Mouse (Mus musculus) telencephalon, adult 2 months (tissue): ENCODE measurements around the gene Olfr228.
"Not testable (repeated sequence)": the region's sequence is repeated elsewhere in the genome, so short reads cannot be mapped to it uniquely, and the experiment has no call there.

ENCODE experiments used
- DNase-seq: peaks from one replicate; pipeline ENCODE4 v3.0.0-alpha.2; 2011; ENCODE audit warnings: low read depth, low spot score

Olfr228 gene

DNA sequence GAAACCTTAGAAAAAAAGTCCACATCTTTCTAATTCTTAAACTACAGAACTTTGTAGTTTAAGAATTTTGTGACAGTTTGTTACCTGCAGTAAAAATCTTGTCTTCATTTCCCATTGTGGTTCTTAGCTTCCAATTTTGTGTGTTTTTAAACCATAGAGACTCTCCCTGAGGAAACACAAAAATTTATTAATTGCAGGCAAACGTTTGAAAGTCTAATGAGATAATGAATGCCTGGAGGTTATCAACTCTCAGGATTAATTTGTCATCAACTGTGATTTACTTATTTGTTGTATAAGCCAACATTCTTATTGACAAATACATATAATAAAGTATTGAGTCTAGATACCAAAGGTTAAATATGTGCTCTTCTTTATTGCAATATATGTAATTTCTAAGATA is at the start of gene Olfr228:
Gene Olfr228 (minus strand): TSS at position 101 of the 400 bp plus-strand sequence.
- no peak for DNase-seq

DNA sequence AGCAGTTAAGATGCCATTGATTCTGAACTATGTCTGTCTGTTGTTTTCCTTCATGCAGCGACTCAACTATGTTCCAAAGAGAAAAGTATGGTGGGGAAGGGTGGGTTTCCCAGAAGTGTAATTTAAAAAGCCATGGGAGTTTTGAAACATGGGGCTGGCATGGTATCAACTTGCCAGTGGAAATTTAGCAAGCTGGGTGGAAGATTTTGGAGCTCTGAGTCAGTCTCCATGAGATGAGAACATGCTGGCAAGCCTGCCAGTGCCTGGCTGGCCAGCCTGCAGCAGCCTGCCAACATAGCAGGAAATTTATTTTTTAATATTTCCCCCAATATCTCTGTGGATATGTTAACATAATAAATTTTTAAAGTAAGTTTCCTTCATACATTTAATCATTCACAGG is 43.8 kb upstream of the Olfr228 start:
- DNase-seq: no peak

DNA sequence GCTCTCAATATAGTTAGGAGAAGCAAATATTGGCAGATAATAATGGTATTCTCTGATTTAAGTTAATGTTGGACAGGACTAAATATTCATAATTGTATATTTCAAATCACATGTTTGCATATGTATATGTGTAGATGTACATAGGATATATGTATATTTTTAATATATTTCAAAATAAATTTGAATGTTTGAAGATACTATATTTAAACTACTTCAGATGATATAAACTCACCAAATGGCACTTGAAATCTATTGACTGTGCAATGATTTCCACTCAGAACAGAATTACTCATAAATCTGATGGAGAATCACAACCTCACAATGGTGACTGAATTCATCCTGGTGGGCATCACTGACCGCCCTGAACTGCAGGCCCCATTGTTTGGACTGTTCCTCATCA is 21.0 kb upstream of the Olfr228 start, which contains the start of gene Olfr1076:
Gene Olfr1076 (plus strand): TSS at position 301 of the 400 bp plus-strand sequence.
- no peak for DNase-seq

DNA sequence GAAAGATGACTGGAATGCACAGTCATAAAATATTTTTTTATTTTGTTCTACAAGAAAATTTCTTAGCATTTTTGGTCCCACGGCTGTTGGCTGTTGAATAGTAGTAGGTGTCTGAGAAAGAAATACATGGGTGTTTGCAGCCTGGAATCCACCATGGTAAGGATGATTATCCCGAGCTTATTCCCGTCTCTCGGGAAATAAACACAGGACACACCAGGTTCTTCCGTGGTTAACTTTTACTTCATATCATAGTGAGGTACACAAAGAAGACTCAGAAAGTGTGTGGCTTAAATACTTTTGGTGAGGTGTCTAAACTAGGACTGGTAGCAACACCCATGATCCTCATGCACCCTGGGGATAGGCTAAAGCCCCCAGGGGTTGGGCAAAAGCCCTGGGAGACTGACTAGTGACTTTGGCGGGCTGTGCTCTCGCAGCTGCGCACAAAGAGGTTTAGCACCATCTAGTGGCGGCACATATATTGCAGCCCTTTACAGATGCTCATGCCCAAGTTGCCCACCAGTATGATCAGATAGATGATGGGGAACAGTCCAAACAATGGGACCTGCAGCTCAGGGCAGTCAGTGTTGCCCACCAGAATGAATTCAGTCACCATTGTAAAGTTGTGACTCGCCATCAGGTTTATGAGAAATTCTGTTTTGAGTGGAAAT is 22.6 kb downstream of the Olfr228 start:
- DNase-seq: peak; percentile 3

DNA sequence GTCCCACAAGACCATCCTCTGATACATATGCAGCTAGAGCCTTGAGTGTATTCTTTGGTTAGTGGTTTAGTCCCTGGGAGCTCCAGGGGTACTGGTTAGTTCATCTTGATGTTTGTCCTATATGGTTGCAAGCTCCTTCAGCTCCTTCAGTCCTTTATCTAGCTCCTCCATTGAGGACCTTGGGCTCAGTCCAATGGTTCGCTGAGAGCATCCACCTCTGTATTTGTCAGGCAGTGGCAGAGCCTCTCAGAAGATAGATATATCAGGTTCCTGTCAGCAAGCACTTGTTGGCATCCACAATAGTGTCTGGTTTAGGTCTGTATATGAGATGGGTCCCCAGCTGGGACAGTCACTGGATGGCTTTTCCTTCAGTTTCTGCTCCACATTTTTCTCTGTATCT is 26.8 kb downstream of the Olfr228 start:
- DNase-seq: no peak

DNA sequence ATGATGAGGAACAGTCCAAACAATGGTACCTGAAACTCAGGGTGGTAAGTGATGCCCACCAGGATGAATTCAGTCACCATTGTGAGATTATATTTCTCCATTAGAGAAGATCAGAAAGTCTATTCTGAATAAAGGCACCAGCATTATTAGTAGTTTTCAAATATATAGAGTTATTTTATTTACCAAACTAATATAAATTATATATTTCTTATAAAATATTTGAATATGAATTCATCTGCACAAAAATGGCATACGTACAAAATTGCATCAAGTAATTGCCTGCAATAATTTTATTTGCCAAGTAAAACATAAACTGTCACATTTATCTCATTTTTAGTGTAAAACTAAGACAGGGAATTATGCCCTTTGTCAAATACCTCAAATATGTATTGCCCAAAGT is 31.0 kb downstream of the Olfr228 start, which contains the start of gene Olfr1066:
Gene Olfr1066 (minus strand): TSS at position 101 of the 400 bp plus-strand sequence.
- DNase-seq: no peak

DNA sequence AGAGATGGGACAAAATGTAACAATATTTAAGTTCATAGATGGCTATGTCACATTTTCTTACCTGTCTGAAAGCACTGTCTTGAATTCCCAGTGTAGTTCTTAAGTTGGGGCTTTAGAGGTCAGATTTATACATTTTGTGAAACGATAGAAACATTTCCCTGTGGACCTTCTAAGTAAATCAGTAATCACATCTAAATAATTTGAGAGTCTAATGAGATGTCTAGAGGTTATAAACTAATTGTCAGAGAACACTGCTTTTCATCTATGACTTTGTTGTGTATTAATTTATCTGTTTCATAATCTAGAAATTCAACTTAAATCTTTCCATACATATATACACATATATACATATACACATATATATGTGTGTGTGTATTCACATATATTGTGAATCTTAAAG is 36.7 kb downstream of the Olfr228 start, which contains the start of gene Olfr1065:
Gene Olfr1065 (minus strand): TSS at position 101 of the 400 bp plus-strand sequence.
- not testable (repeated sequence) for DNase-seq

DNA sequence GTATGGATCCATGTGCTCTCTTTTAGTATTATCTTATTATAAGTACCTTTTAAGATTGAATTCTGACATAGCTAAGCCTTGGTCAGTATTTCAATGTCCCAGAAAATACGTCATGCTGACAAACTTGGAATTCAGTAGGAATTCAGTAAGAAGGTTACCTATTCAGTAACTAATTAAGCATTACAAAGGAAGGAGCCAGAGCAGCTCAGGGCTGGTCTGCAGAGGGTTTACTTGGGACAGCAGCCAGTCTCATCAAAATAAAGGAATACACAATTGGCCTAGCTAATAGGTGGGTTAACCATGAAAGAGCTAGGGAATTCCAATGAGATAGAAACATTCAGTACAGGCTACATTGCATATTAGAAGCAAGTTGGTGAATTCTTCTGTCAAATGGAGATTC is 45.1 kb downstream of the Olfr228 start:
- DNase-seq: not testable (repeated sequence)
